Mouse (Mus musculus): ENCODE measurements at regions not wholly inside any gene's neighbourhood (a gene's known extent, or its start where the extent isn't known, plus 50 kb on each side); places are given as distances from the start of the nearest gene placed in this dataset.

GRCm38 (mm10) chr8:25326930-25327329 lies 502.8 kb upstream of the Adam5 start:
- TF ChIP-seq POLR2A (IDR thresholded peaks at IDR 0.05; ENCODE audit: low read depth, low read length), result no peak
- no peak for TF ChIP-seq CTCF (conservative IDR thresholded peaks at IDR 0.05; ENCODE audit: insufficient read depth, insufficient read length, low read depth, low read length)

Data from kidney, adult 2 months (tissue).